Mouse (Mus musculus) liver, embryonic 16.5 days (tissue): ENCODE data around the gene Lgi4. TPM values are rescaled to one million over a fixed set of nuclear protein-coding genes. Genes with fewer than 3 reads are reported as not detected.

Experiments used
- ATAC-seq: fragments of 200-750 bp; cut with Nextera tagmentation; 2 replicates; pipeline ENCODE4 v1.8.0; 2017; ENCODE audit warnings: low read depth, mild to moderate bottlenecking, moderate number of reproducible peaks, moderate library complexity
- H3K27ac ChIP-seq: fragments of 300-500 bp; sonication (generic); 2 replicates; pipeline ENCODE4 v1.5.1; 2014; ENCODE audit warnings: mild to moderate bottlenecking, low read length
- H3K27me3 ChIP-seq: fragments of 300-500 bp; sonication (generic); 2 replicates; pipeline ENCODE4 v1.6.1; 2014; ENCODE audit warnings: low read depth, low read length, mixed read lengths; ENCODE audit not compliant: control insufficient read depth, insufficient read depth
- H3K36me3 ChIP-seq: fragments of 300-500 bp; sonication (generic); 2 replicates; pipeline ENCODE4 v1.6.1; 2014; ENCODE audit warnings: mild to moderate bottlenecking; ENCODE audit not compliant: control insufficient read depth, insufficient read depth
- H3K4me1 ChIP-seq: fragments of 300-500 bp; sonication (generic); 2 replicates; pipeline ENCODE4 v1.6.1; 2014; ENCODE audit warnings: low read depth, low read length, mixed read lengths; ENCODE audit not compliant: control insufficient read depth
- H3K4me2 ChIP-seq: fragments of 300-500 bp; sonication (generic); 2 replicates; pipeline ENCODE4 v1.6.1; 2014; ENCODE audit warnings: low read depth, low read length, mixed read lengths
- H3K4me3 ChIP-seq: fragments of 300-500 bp; sonication (generic); 2 replicates; pipeline ENCODE4 v1.5.1; 2014; ENCODE audit warnings: low read depth, mild to moderate bottlenecking, low read length
- H3K9ac ChIP-seq: fragments of 300-500 bp; sonication (generic); 2 replicates; pipeline ENCODE4 v1.6.1; 2014; ENCODE audit warnings: low read depth, low read length
- H3K9me3 ChIP-seq: fragments of 300-500 bp; sonication (generic); replicated peaks from 2 replicates; pipeline ENCODE4 v1.6.1; 2016; ENCODE audit warnings: low read length; ENCODE audit not compliant: control insufficient read depth
- WGBS: fragments of 180-500 bp; shearing (Covaris S2); extraction: QIAGEN DNeasy Blood & Tissue Kit; methylation state at CpG from one replicate; pipeline ENCODE4 v1.1.7; 2014; ENCODE audit not compliant: insufficient replicate concordance; 5-methylcytosine and 5-hydroxymethylcytosine counted together
- polyA plus RNA-seq: library from polyadenylated mRNA; unstranded; fragments of >200 nt; fragmentation: Nextera tagmentation; extraction: Ambion mirVana; gene quantifications from 2 replicates; pipeline ENCODE4 v1.2.1, GENCODE M21; 2015

The Lgi4 gene
- polyA plus RNA-seq, 1 experiment from 2014 or later: 0.02 TPM

DNA sequence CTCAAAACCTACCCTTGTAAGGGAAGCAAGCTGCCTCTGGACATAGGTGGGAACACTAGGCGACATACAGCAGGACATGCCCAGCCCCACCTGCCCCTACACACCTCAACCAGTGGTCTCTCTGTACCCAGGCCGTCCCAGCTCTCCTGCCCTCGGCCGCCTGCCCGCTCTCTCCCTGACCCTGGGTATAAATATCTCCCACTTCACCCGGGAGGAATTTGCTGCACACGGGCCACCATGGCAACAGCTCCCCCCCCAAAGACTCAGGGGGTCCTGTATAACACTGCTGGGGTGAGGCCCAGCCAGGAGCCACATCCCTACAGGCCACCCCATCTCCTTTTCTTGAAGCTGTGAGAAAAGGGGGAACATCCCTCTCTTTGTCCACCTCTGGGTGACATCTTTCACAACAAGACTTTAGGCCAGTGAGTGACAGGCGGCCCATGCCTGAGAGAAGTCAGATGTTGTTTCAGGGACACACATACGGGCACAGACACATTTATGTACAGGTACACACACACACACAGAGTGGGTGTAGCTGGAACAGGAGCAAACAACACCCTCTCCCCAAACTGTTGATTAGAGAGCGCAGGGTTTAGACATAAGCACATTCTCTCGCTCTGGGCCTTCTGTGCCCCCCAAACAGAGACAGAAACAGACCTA is 4.4 kb upstream of the Lgi4 start:
- peaks cover 6% of the 10 kb centered on the region for H3K4me1 ChIP-seq
- no peaks in the 10 kb centered on the region for H3K9me3 ChIP-seq
- ATAC-seq: peak; percentile 9
- H3K27ac ChIP-seq: peak overlapping the region; percentile 72
- H3K4me2 ChIP-seq: peak overlapping the region; percentile 50
- H3K36me3 ChIP-seq: no peaks in the 10 kb centered on the region
- WGBS: 47% methylated on average over 11 of the region's 11 CpGs
- H3K27me3 ChIP-seq: peaks cover 37% of the 10 kb centered on the region
- H3K4me3 ChIP-seq: peak overlapping the region; percentile 40
- peak overlapping the region; percentile 39; the same call in 1 of the 2 replicates for H3K9ac ChIP-seq

DNA sequence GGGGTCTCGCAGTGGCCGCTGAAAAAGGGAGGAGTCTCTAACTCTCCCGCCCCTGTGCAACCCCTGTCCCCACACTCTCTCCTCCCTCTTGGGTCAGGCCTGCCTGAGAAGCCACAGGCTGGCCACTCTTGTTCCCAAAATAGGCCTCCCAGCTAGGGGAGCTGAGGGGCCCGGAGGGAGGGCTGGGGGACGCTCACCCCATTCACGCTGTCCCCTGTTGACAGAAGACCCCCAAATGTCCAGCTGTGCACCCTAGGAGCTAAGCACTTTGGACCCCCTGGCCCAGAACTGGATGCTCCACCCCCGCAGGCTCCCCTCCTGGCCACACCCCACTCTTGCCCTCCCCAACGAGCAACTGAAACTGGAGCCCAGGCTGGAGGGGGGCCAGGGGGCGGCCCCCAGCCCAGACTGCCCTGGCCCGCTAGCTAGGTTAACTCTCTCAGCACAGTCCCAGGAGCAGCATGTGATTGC is 3.8 kb upstream of the Lgi4 start:
- peaks cover 31% of the 10 kb centered on the region for H3K27me3 ChIP-seq
- no peaks in the 10 kb centered on the region for H3K9me3 ChIP-seq
- H3K4me1 ChIP-seq: peaks cover 6% of the 10 kb centered on the region
- no peaks in the 10 kb centered on the region for H3K36me3 ChIP-seq
- H3K4me3 ChIP-seq: peak overlapping the region; percentile 40
- H3K4me2 ChIP-seq: peak overlapping the region; percentile 50
- peak; percentile 87 for ATAC-seq
- WGBS: 21% methylated on average over 8 of the region's 10 CpGs
- H3K9ac ChIP-seq: peak overlapping the region; percentile 39; the same call in 1 of the 2 replicates
- H3K27ac ChIP-seq: peak overlapping the region; percentile 72

DNA sequence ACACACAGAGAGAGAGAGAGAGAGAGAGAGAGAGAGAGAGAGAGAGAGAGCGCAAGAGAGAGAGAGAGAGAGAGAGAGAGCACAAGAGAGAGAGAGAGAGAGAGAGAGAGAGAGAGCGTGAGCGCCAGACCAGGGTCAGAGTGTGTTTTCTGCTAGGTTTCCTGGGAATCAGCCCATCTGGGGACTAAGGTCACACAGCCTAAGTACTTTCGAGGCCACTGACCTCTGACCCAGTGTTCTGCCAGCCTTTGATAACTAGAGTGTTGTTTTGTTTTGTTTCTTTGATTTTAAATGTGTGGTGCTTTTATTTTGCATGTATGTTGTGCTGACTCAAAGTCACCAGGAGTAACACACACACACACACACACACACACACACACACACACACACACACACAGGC is 3.3 kb upstream of the Lgi4 start:
- 47% methylated on average over 3 of the region's 4 CpGs for WGBS
- peak; percentile 68 for ATAC-seq

DNA sequence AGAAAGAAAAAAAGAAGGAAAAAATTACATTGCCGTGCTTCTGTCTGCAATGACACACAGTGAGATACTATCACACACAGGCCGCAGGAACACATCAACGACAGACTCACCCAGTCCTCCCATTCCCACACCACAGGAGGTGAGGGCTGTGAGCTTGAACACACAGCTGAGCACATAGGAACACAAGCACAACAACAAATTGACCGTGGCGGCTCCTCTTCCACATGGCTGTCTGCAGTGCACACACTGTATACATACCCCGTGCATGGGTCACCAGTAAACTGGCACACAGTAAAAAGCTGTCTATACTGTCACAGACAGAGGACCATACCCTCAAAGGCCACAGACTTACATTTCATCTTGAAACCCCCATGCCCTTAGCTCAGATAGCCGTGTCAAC is 2.7 kb upstream of the Lgi4 start:
- WGBS: 47% methylated on average over 7 of the region's 7 CpGs
- peaks cover 6% of the 10 kb centered on the region for H3K4me1 ChIP-seq
- no peak overlapping the region for H3K4me3 ChIP-seq
- H3K4me2 ChIP-seq: no peak overlapping the region
- peaks cover 20% of the 10 kb centered on the region for H3K27me3 ChIP-seq
- H3K9me3 ChIP-seq: no peaks in the 10 kb centered on the region
- H3K36me3 ChIP-seq: no peaks in the 10 kb centered on the region
- no peak for ATAC-seq
- no peak overlapping the region for H3K9ac ChIP-seq
- peak overlapping the region; percentile 72 for H3K27ac ChIP-seq

More for the DNA sequence above, 3.3 kb upstream of the Lgi4 start:
- H3K27ac ChIP-seq: peak overlapping the region; percentile 72; the same call in 1 of the 2 replicates
- H3K9ac ChIP-seq: no peak overlapping the region
- no peak overlapping the region for H3K4me2 ChIP-seq
- H3K27me3 ChIP-seq: peaks cover 26% of the 10 kb centered on the region
- peaks cover 6% of the 10 kb centered on the region for H3K4me1 ChIP-seq
- no peaks in the 10 kb centered on the region for H3K9me3 ChIP-seq
- H3K36me3 ChIP-seq: no peaks in the 10 kb centered on the region
- H3K4me3 ChIP-seq: no peak overlapping the region

DNA sequence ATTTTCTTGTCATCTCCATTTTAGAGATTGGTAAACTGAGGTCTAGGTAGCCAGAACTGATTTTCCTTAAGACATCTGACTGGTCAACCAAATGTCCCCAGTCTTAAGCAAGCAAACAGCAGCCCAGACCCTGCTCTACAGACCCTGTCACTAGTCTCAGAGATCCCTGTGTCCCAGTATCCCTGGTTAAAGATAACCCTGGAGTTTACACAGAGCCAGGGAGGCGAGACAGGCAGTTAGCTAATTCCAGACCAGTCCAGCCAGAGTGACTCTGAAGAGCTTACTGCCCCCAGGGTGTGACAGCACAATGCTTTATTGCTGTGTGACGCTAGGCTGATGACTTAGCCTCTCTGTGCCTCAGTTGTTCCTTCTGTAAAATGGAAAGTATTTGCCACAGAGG is 2.1 kb upstream of the Lgi4 start, which contains the start of gene Fxyd1:
TSS of gene Fxyd1 (minus strand) at position 129 of the 400 bp plus-strand sequence.
- Histone ChIP-seq H3K9me3 (no peaks in the 10 kb centered on the region), H3K27me3 (peaks cover 14% of the 10 kb centered on the region), H3K4me3 (no peak within 1 kb of the TSS), H3K27ac (peak within 1 kb of the TSS; percentile 72), H3K4me2 (no peak within 1 kb of the TSS), H3K4me1 (peaks cover 6% of the 10 kb centered on the region), H3K36me3 (no peaks in the 10 kb centered on the region), H3K9ac (no peak within 1 kb of the TSS)
- peak; percentile 25 for ATAC-seq
- 47% methylated on average over 2 of the region's 2 CpGs for WGBS

DNA sequence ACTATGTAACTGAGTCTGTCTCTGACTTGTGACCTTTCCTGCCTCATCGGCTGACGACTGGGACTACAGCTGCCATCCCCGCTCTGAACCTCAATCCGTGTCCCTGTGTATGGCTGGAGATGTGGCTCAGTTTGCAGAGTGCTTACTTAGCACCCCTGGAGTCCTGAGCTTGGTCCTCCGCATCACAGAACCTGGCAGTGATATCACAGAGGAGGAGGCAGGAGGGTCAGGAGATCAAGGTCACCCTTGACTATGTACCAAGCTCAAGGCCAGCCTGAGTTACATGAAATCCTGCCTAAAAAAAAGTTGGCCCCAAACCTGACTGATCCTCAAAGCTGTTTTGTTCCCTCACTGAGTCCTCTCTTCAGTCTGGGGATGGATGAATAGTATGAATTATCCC is 1.4 kb upstream of the Lgi4 start:
- Histone ChIP-seq H3K4me2 (no peak overlapping the region), H3K9ac (no peak overlapping the region)
- 60% methylated on average over 5 of the region's 5 CpGs for WGBS

DNA sequence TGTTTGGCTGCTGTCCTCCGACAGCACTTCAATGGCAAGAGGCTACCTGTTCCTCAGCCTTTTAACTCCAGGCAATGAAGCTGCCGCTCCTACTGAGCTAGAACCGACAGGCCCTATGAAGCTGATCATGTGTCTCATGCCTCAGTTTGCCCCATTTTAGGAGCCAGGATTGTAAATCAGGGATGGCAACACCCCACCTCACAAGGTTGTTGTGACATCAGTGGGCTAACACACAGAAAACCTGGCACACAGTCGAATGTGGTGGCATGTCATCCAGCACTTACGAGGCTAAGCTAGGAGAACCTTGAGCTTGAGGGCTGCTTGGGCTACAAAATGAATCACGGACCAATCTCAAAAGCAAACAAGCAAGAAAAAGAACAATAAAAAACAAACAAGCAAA is 931 bp upstream of the Lgi4 start:
- ATAC-seq: no peak
- no peak overlapping the region for H3K4me2 ChIP-seq
- H3K27me3 ChIP-seq: peaks cover 3% of the 10 kb centered on the region
- H3K4me3 ChIP-seq: no peak overlapping the region
- H3K9me3 ChIP-seq: no peaks in the 10 kb centered on the region
- WGBS: 67% methylated on average over 6 of the region's 6 CpGs
- H3K36me3 ChIP-seq: no peaks in the 10 kb centered on the region
- H3K27ac ChIP-seq: no peak overlapping the region
- H3K4me1 ChIP-seq: peaks cover 2% of the 10 kb centered on the region; the same call in 1 of the 2 replicates
- H3K9ac ChIP-seq: no peak overlapping the region

More for the DNA sequence above, 1.4 kb upstream of the Lgi4 start:
- Histone ChIP-seq H3K4me3 (no peak overlapping the region), H3K36me3 (no peaks in the 10 kb centered on the region), H3K27ac (no peak overlapping the region), H3K9me3 (no peaks in the 10 kb centered on the region), H3K27me3 (peaks cover 7% of the 10 kb centered on the region), H3K4me1 (peaks cover 6% of the 10 kb centered on the region)
- ATAC-seq: no peak

DNA sequence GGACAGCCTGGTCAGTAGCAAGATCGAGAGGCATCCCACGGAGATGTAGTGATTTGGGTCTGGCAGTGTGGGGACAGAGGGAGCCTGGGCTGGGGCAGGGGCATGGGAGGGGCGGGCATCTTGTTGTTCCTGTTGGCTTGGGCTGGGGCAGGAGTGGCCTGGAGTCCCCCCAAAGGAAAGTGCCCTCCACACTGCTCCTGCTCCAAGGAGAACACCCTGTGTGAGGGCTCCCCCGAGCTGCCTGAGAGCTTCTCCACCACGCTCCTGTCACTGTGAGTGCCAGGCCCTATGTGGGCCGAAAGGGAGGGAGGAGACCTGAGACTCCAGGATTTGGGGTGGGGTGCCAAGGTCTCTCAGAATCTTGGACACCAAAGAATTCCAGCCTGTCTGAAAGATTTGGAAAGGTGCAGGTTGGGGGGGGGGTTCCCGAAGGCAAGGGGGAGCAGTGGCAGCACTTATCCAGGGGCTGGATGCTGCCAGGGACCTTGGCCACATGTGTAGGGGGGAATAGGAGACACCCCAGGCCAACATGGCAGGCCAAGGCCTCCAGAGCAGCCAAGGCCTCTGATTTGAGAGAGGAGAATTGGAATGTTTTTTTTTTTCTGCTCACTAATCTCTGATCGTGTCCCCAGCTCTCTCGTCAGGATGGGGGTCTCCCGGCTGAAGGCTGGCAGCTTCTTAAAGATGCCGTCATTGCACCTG is 928 bp downstream of the Lgi4 start:
- Histone ChIP-seq H3K27me3 (no peaks in the 10 kb centered on the region), H3K4me2 (no peak overlapping the region), H3K36me3 (no peaks in the 10 kb centered on the region), H3K9me3 (no peaks in the 10 kb centered on the region), H3K27ac (no peak overlapping the region), H3K4me1 (no peaks in the 10 kb centered on the region), H3K9ac (no peak overlapping the region), H3K4me3 (no peak overlapping the region)
- ATAC-seq: no peak
- WGBS: 64% methylated on average over 11 of the region's 11 CpGs

DNA sequence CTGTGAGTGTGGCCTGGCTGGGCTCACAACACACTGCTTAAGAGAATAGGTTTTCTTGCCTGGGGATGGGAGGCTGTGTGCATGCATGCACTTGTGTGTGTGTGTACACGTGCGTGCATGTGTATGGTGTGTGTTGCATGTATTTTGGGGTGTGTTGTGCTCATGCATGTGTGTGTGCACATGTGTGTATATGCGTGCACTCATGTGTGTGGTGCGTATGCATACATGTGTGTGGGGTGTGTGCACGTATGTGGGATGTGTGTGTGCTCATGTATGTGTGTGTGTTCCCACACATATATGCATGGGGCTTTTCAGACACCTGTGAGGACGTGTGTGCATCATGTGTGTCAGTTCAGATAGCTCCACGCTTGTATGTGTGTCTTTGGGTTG is 1.5 kb downstream of the Lgi4 start:
- Histone ChIP-seq H3K36me3 (no peaks in the 10 kb centered on the region), H3K27me3 (no peaks in the 10 kb centered on the region), H3K9ac (no peak overlapping the region), H3K4me1 (no peaks in the 10 kb centered on the region), H3K4me2 (no peak overlapping the region), H3K4me3 (no peak overlapping the region), H3K27ac (no peak overlapping the region), H3K9me3 (no peaks in the 10 kb centered on the region)
- no peak for ATAC-seq
- 67% methylated on average over 7 of the region's 7 CpGs for WGBS
